Mouse (Mus musculus) liver, postnatal 0 days (tissue): ENCODE measurements at regions not wholly inside any gene's neighbourhood (a gene's known extent, or its start where the extent isn't known, plus 50 kb on each side); places are given as distances from the start of the nearest gene placed in this dataset.

Experiments used
- ATAC-seq: fragments of 200-750 bp; cut with Nextera tagmentation; 2 replicates; pipeline ENCODE4 v1.8.0; 2017; ENCODE audit warnings: mild to moderate bottlenecking, moderate library complexity
- DNase-seq: peaks from one replicate; pipeline ENCODE4 v3.0.0-alpha.2; 2016
- H3K27ac ChIP-seq: fragments of 300-500 bp; sonication (generic); 2 replicates; pipeline ENCODE4 v1.5.1; 2014; ENCODE audit warnings: antibody characterized with exemption, moderate library complexity, mild to moderate bottlenecking, low read depth
- H3K27me3 ChIP-seq: fragments of 300-500 bp; sonication (generic); 2 replicates; pipeline ENCODE4 v1.6.1; 2014; ENCODE audit warnings: low read length, control low read depth, mixed read lengths; ENCODE audit not compliant: insufficient read depth
- H3K36me3 ChIP-seq: fragments of 300-500 bp; sonication (generic); replicated peaks from 2 replicates; pipeline ENCODE4 v1.6.1; 2014; ENCODE audit warnings: mild to moderate bottlenecking, control low read depth, low read length, moderate library complexity, mixed read lengths; ENCODE audit not compliant: insufficient read depth
- H3K4me1 ChIP-seq: fragments of 300-500 bp; sonication (generic); 2 replicates; pipeline ENCODE4 v1.6.1; 2014; ENCODE audit warnings: antibody characterized with exemption, mild to moderate bottlenecking, control low read depth; ENCODE audit not compliant: insufficient read depth
- H3K4me2 ChIP-seq: fragments of 300-500 bp; sonication (generic); 2 replicates; pipeline ENCODE4 v1.6.1; 2014; ENCODE audit warnings: low read depth, mild to moderate bottlenecking, low read length, moderate library complexity, mixed read lengths
- H3K4me3 ChIP-seq: fragments of 300-500 bp; sonication (generic); 2 replicates; pipeline ENCODE4 v1.5.1; 2014; ENCODE audit warnings: low read depth, low read length
- H3K9ac ChIP-seq: fragments of 300-500 bp; sonication (generic); replicated peaks from 2 replicates; pipeline ENCODE4 v1.6.1; 2014; ENCODE audit warnings: mild to moderate bottlenecking, moderate library complexity
- H3K9me3 ChIP-seq: fragments of 300-500 bp; sonication (generic); 2 replicates; pipeline ENCODE4 v1.6.1; 2016; ENCODE audit warnings: mild to moderate bottlenecking, control low read depth, low read length, mixed read lengths
- CTCF ChIP-seq: sonication (generic); IDR thresholded peaks from 2 replicates; pipeline ENCODE4 v1.5.1; 2016; ENCODE audit warnings: antibody characterized with exemption, low read depth
- EP300 ChIP-seq: IDR thresholded peaks from 2 replicates; pipeline ENCODE4 v1.6.1; 2016; ENCODE audit warnings: antibody characterized with exemption, low read depth, mild to moderate bottlenecking
- WGBS: fragments of 180-500 bp; shearing (Covaris S2); extraction: QIAGEN DNeasy Blood & Tissue Kit; methylation state at CpG from one replicate; pipeline ENCODE4 v1.1.7; 2014; ENCODE audit not compliant: insufficient replicate concordance; 5-methylcytosine and 5-hydroxymethylcytosine counted together

GRCm38 (mm10) chr13:97831839-97832238 is 71.4 kb upstream of the Gm10260 start:
- no peaks in the 10 kb centered on the region for H3K27me3 ChIP-seq
- ATAC-seq (no peak), DNase-seq (no peak)
- no peak overlapping the region for H3K27ac ChIP-seq
- TF ChIP-seq EP300 (no peak), CTCF (no peak)
- WGBS = 74% methylated on average over 5 of the region's 5 CpGs
- H3K4me3 ChIP-seq = no peak overlapping the region
- no peaks in the 10 kb centered on the region for H3K4me1 ChIP-seq
- no peak overlapping the region for H3K9ac ChIP-seq
- H3K36me3 ChIP-seq = no peaks in the 10 kb centered on the region
- H3K9me3 ChIP-seq = no peaks in the 10 kb centered on the region
- H3K4me2 ChIP-seq = no peak overlapping the region

GRCm38 (mm10) chr13:97829558-97829957 is 69.1 kb upstream of the Gm10260 start:
- peak; percentile 4 for DNase-seq
- no peaks in the 10 kb centered on the region for H3K4me1 ChIP-seq
- no peak for ATAC-seq
- H3K9ac ChIP-seq = no peak overlapping the region
- no peak overlapping the region for H3K4me3 ChIP-seq
- no peak overlapping the region for H3K27ac ChIP-seq
- no peaks in the 10 kb centered on the region for H3K9me3 ChIP-seq
- 67% methylated on average over 5 of the region's 5 CpGs for WGBS
- TF ChIP-seq CTCF (no peak), EP300 (no peak)
- no peaks in the 10 kb centered on the region for H3K27me3 ChIP-seq
- no peak overlapping the region for H3K4me2 ChIP-seq
- H3K36me3 ChIP-seq = no peaks in the 10 kb centered on the region

GRCm38 (mm10) chr13:97825801-97826576 is 65.6 kb upstream of the Gm10260 start:
- Histone ChIP-seq H3K4me3 (no peak overlapping the region), H3K27me3 (no peaks in the 10 kb centered on the region), H3K36me3 (no peaks in the 10 kb centered on the region), H3K4me2 (no peak overlapping the region), H3K9me3 (no peaks in the 10 kb centered on the region), H3K27ac (no peak overlapping the region), H3K9ac (no peak overlapping the region), H3K4me1 (no peaks in the 10 kb centered on the region)
- no peak for TF ChIP-seq EP300
- TF ChIP-seq CTCF = no peak
- WGBS = 71% methylated on average over 22 of the region's 22 CpGs
- ATAC-seq (no peak), DNase-seq (peak; percentile 10)

- whole genome bisulfite sequencing = 83% methylated on average over 3 of the region's 3 CpGs
- no peak for TF ChIP-seq EP300
- no peak for TF ChIP-seq CTCF
- Histone ChIP-seq H3K36me3 (no peaks in the 10 kb centered on the region), H3K9ac (no peak overlapping the region), H3K4me3 (no peak overlapping the region), H3K4me1 (no peaks in the 10 kb centered on the region), H3K9me3 (no peaks in the 10 kb centered on the region), H3K27me3 (no peaks in the 10 kb centered on the region), H3K27ac (no peak overlapping the region), H3K4me2 (no peak overlapping the region)
- DNase-seq (no peak), ATAC-seq (no peak)
These were observed 64.9 kb upstream of the Gm10260 start for GRCm38 (mm10) chr13:97825361-97825760.

- WGBS = 64% methylated on average over 20 of the region's 20 CpGs
- peak; percentile 7 for DNase-seq
- H3K9me3 ChIP-seq = no peaks in the 10 kb centered on the region
These were observed 63.8 kb upstream of the Gm10260 start for GRCm38 (mm10) chr13:97824071-97824716.

GRCm38 (mm10) chr13:97821630-97822029 is 61.2 kb upstream of the Gm10260 start:
- Histone ChIP-seq H3K9ac (no peak overlapping the region), H3K27ac (no peak overlapping the region), H3K36me3 (no peaks in the 10 kb centered on the region), H3K27me3 (no peaks in the 10 kb centered on the region), H3K9me3 (no peaks in the 10 kb centered on the region), H3K4me1 (no peaks in the 10 kb centered on the region), H3K4me2 (no peak overlapping the region), H3K4me3 (no peak overlapping the region)
- TF ChIP-seq EP300 (no peak), CTCF (no peak)
- DNase-seq (no peak), ATAC-seq (no peak)
- 58% methylated on average over 2 of the region's 2 CpGs for WGBS

More at GRCm38 (mm10) chr13:97824071-97824716, 63.8 kb upstream of the Gm10260 start:
- Histone ChIP-seq H3K27ac (no peak overlapping the region), H3K9ac (no peak overlapping the region), H3K4me3 (no peak overlapping the region), H3K36me3 (no peaks in the 10 kb centered on the region), H3K27me3 (no peaks in the 10 kb centered on the region), H3K4me2 (no peak overlapping the region), H3K4me1 (no peaks in the 10 kb centered on the region)
- TF ChIP-seq CTCF (no peak), EP300 (no peak)
- no peak for ATAC-seq
